Mouse (Mus musculus): ENCODE measurements around the gene Nell1. TPM values are rescaled to one million over a fixed set of nuclear protein-coding genes. Genes with fewer than 3 reads are reported as not detected.

The Nell1 gene
- polyA plus RNA-seq, 1 experiment from 2014 or later: 0.61 TPM

DNA sequence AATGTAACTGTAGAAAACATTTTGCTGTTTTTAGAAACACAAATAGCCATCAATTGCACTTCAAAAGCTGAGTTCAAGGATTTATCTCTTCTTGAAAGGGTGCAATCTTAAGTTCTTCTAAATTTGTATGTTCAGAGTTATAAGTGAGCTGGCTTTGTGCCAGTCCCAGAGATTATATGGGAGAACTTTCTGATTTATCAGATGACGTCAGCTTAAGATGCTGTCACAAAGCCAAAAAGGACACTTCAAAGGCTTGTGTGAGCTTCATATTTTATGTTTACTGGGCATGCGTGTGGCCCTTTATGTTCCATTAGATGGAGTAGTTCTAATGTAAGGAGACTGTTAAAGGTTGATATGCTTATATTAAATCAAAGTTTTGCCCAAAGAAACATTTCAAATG, 445.3 kb downstream of the Nell1 start:
- 59% methylated on average over 2 of the region's 2 CpGs for WGBS
- Histone ChIP-seq H3K4me3 (ENCODE audit: control insufficient read depth in 1 of 2, insufficient read depth in 1 of 2, low read depth in 1 of 2, low read length in 2 of 2) (no peak overlapping the region), H3K9me3 (ENCODE audit: control insufficient read depth, low read length) (no peaks in the 10 kb centered on the region), H3K4me2 (ENCODE audit: low read length) (no peak overlapping the region), H3K4me1 (ENCODE audit: control insufficient read depth in 2 of 2, insufficient read depth in 2 of 2, low read length in 2 of 2) (no peaks in the 10 kb centered on the region), H3K36me3 (ENCODE audit: control insufficient read depth, insufficient read depth, low read length) (no peaks in the 10 kb centered on the region), H3K27me3 (ENCODE audit: control insufficient read depth, insufficient read depth, low read length) (no peaks in the 10 kb centered on the region), H3K9ac (ENCODE audit: low read length) (no peak overlapping the region), H3K27ac (replicated peaks in 1 of 2; ENCODE audit: control insufficient read depth in 1 of 2, insufficient read depth in 1 of 2, low read depth in 2 of 2, low read length in 2 of 2) (no peak overlapping the region)
- no peak for ATAC-seq (ENCODE audit: insufficient number of reproducible peaks, insufficient read depth, low FRiP score, low read depth)

DNA sequence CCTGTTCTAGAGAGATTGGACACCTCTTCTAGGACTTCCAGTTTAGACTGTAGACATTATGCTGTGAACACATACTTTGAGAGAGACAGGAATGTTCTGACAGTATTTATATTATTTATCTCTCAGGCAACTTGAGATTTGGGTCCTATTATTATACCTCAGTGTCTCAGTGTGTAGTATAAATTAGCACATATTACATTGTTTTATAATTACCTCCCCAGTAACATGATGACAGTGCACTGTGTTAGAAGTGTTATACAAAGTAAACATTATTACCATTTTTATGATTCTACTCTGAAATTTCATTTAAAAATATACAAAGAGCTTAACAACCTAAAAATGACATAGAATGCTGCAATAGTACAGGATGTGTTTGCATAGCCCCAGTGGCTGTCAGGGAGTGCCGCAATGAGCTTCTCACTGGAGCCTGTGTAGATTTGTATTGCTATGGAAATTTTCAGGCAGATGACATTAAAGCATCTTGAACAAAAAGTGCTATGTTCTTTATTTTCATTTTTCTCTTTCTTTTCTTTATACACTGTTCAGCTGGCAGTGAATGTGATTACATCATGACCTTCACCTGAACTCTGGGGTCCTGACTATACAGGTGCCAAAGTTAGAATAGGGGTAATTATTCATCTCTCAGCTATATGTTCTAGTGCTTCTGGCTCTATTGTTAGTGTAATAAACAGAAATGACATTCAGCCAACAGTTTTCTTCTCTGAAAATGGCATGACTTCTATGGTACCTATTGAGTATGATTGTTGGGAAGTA, 447.9 kb downstream of the Nell1 start:
- no peaks in the 10 kb centered on the region for H3K9me3 ChIP-seq (ENCODE audit: control insufficient read depth, low read length)
- ATAC-seq (ENCODE audit: insufficient number of reproducible peaks, insufficient read depth, low FRiP score, low read depth): no peak
- no peaks in the 10 kb centered on the region for H3K27me3 ChIP-seq (ENCODE audit: control insufficient read depth, insufficient read depth, low read length)
- H3K27ac ChIP-seq (replicated peaks in 1 of 2; ENCODE audit: control insufficient read depth in 1 of 2, insufficient read depth in 1 of 2, low read depth in 2 of 2, low read length in 2 of 2): no peak overlapping the region
- H3K4me1 ChIP-seq (ENCODE audit: control insufficient read depth in 2 of 2, insufficient read depth in 2 of 2, low read length in 2 of 2): no peaks in the 10 kb centered on the region
- no peak overlapping the region for H3K4me3 ChIP-seq (ENCODE audit: control insufficient read depth in 1 of 2, insufficient read depth in 1 of 2, low read depth in 1 of 2, low read length in 2 of 2)
- no peak overlapping the region for H3K4me2 ChIP-seq (ENCODE audit: low read length)
- no peak overlapping the region for H3K9ac ChIP-seq (ENCODE audit: low read length)
- no peaks in the 10 kb centered on the region for H3K36me3 ChIP-seq (ENCODE audit: control insufficient read depth, insufficient read depth, low read length)
- 92% methylated on average over 1 of the region's 1 CpGs for WGBS

DNA sequence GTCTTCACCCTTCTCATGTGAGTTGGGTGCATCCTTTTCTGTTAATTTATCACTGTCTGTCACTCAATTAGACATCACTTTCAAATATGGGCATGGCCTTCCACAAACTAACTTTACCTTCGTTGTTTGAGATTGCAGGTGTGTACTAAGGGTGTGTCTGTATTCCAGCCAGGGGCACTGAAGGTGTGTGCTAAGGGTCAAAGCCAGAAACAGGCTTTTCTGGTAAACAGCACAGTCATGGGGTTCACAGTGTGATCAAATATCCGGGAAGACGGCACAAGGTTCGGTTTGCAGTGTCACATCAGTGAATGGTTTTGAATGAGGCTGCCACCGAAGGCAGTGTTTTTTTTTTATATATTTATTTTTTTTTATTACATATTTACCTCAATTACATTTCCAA, 455.1 kb downstream of the Nell1 start:
- no peaks in the 10 kb centered on the region for H3K4me1 ChIP-seq (ENCODE audit: control insufficient read depth in 2 of 2, insufficient read depth in 2 of 2, low read length in 2 of 2)
- H3K36me3 ChIP-seq (ENCODE audit: control insufficient read depth, insufficient read depth, low read length): no peaks in the 10 kb centered on the region
- no peaks in the 10 kb centered on the region for H3K9me3 ChIP-seq (ENCODE audit: control insufficient read depth, low read length)
- H3K27me3 ChIP-seq (ENCODE audit: control insufficient read depth, insufficient read depth, low read length): no peaks in the 10 kb centered on the region
- ATAC-seq (ENCODE audit: insufficient number of reproducible peaks, insufficient read depth, low FRiP score, low read depth): no peak
- no peak overlapping the region for H3K9ac ChIP-seq (ENCODE audit: low read length)
- no peak overlapping the region for H3K4me3 ChIP-seq (ENCODE audit: control insufficient read depth in 1 of 2, insufficient read depth in 1 of 2, low read depth in 1 of 2, low read length in 2 of 2)
- H3K4me2 ChIP-seq (ENCODE audit: low read length): no peak overlapping the region
- WGBS: 91% methylated on average over 5 of the region's 5 CpGs
- H3K27ac ChIP-seq (replicated peaks in 1 of 2; ENCODE audit: control insufficient read depth in 1 of 2, insufficient read depth in 1 of 2, low read depth in 2 of 2, low read length in 2 of 2): no peak overlapping the region

DNA sequence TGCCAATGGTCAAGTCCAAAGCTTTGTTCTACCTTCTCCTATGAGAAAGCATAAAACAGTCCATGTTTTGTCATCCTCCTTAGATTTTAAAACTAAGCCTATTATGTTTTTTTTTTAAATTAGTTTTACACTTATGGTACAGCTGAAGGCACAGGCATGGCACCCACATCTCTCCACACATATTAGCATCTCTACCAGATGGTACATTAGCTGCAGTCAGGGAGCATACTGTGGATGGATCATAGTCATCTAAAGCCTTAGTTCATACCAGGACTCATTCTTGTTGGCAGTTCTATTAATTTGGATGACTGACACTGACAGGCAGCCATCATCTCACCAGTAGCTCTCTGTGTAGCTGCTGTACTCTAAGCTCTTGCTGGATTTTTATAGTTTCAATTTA, 466.6 kb downstream of the Nell1 start:
- no peak for ATAC-seq (ENCODE audit: insufficient number of reproducible peaks, insufficient read depth, low FRiP score, low read depth)
- Histone ChIP-seq H3K4me3 (ENCODE audit: control insufficient read depth in 1 of 2, insufficient read depth in 1 of 2, low read depth in 1 of 2, low read length in 2 of 2) (no peak overlapping the region), H3K27ac (replicated peaks in 1 of 2; ENCODE audit: control insufficient read depth in 1 of 2, insufficient read depth in 1 of 2, low read depth in 2 of 2, low read length in 2 of 2) (no peak overlapping the region), H3K4me1 (ENCODE audit: control insufficient read depth in 2 of 2, insufficient read depth in 2 of 2, low read length in 2 of 2) (no peaks in the 10 kb centered on the region), H3K9me3 (ENCODE audit: control insufficient read depth, low read length) (no peaks in the 10 kb centered on the region), H3K9ac (ENCODE audit: low read length) (no peak overlapping the region), H3K36me3 (ENCODE audit: control insufficient read depth, insufficient read depth, low read length) (no peaks in the 10 kb centered on the region), H3K4me2 (ENCODE audit: low read length) (no peak overlapping the region), H3K27me3 (ENCODE audit: control insufficient read depth, insufficient read depth, low read length) (no peaks in the 10 kb centered on the region)

DNA sequence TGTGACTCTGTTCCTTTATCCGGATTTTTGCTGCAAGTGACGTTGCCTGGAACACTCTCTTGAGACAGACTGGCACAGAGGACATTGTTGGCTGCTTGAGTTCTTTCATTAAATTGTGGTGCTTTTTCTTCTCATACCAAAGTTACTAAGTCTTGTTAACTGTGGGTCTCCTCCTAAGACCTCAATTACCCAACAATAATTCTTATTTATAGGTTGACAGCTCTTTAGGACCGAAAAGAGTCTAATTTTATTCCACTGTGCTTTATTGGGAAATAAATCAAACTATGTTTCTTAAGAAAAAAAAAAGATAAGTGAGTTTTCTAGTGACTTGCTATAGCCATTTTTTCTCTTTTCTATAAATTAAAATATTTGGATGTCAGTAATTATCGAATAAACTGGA, 472.7 kb downstream of the Nell1 start:
- Histone ChIP-seq H3K4me2 (ENCODE audit: low read length) (no peak overlapping the region), H3K9ac (ENCODE audit: low read length) (no peak overlapping the region), H3K36me3 (ENCODE audit: control insufficient read depth, insufficient read depth, low read length) (no peaks in the 10 kb centered on the region), H3K27me3 (ENCODE audit: control insufficient read depth, insufficient read depth, low read length) (no peaks in the 10 kb centered on the region), H3K4me3 (ENCODE audit: control insufficient read depth in 1 of 2, insufficient read depth in 1 of 2, low read depth in 1 of 2, low read length in 2 of 2) (no peak overlapping the region), H3K27ac (replicated peaks in 1 of 2; ENCODE audit: control insufficient read depth in 1 of 2, insufficient read depth in 1 of 2, low read depth in 2 of 2, low read length in 2 of 2) (no peak overlapping the region), H3K9me3 (ENCODE audit: control insufficient read depth, low read length) (no peaks in the 10 kb centered on the region), H3K4me1 (ENCODE audit: control insufficient read depth in 2 of 2, insufficient read depth in 2 of 2, low read length in 2 of 2) (no peaks in the 10 kb centered on the region)
- WGBS: 82% methylated on average over 4 of the region's 4 CpGs
- no peak for ATAC-seq (ENCODE audit: insufficient number of reproducible peaks, insufficient read depth, low FRiP score, low read depth)

DNA sequence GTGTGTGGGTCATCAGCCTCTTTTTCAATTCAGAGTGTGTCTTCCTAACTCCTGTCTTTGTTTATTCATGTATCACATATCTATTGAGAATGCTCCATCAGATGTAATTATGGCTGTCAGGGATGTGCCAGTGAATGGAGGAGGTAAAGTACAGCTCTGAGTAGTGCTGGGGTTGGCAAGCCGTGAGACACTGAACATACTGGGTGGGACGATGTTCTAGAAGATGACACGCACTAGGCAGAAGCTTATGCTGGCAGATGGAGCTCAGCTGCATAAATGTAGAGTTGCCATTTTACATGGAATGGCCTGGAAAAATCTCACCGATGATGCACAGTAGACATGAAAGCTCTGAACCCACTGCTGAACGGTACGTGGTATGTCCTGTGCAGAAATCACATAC, 493.1 kb downstream of the Nell1 start:
- H3K4me3 ChIP-seq (ENCODE audit: control insufficient read depth in 1 of 2, insufficient read depth in 1 of 2, low read depth in 1 of 2, low read length in 2 of 2): no peak overlapping the region
- H3K9ac ChIP-seq (ENCODE audit: low read length): no peak overlapping the region
- H3K36me3 ChIP-seq (ENCODE audit: control insufficient read depth, insufficient read depth, low read length): no peaks in the 10 kb centered on the region
- no peak overlapping the region for H3K4me2 ChIP-seq (ENCODE audit: low read length)
- no peak for ATAC-seq (ENCODE audit: insufficient number of reproducible peaks, insufficient read depth, low FRiP score, low read depth)
- H3K27me3 ChIP-seq (ENCODE audit: control insufficient read depth, insufficient read depth, low read length): no peaks in the 10 kb centered on the region
- no peak overlapping the region for H3K27ac ChIP-seq (replicated peaks in 1 of 2; ENCODE audit: control insufficient read depth in 1 of 2, insufficient read depth in 1 of 2, low read depth in 2 of 2, low read length in 2 of 2)
- H3K4me1 ChIP-seq (ENCODE audit: control insufficient read depth in 2 of 2, insufficient read depth in 2 of 2, low read length in 2 of 2): no peaks in the 10 kb centered on the region
- H3K9me3 ChIP-seq (ENCODE audit: control insufficient read depth, low read length): no peaks in the 10 kb centered on the region
- 92% methylated on average over 6 of the region's 6 CpGs for WGBS

DNA sequence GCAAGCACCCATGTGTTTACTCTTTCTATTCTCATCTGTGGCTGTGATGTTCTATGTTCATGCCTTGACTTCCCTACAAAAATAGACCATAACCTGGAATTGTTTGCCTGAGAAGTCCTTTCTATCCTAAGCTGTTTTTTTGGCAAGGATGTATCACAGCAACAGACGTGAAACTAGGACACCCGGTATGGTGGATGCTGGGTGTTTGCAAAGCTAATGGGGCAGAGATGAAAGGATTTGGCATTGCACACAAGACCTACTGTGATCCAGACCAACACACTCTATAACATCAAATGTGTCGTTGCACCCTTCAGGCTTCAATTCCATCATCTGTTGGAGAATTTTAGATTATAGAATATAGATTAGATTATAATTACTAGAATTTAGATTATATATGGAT, 495.9 kb downstream of the Nell1 start:
- H3K27ac ChIP-seq (replicated peaks in 1 of 2; ENCODE audit: control insufficient read depth in 1 of 2, insufficient read depth in 1 of 2, low read depth in 2 of 2, low read length in 2 of 2): no peak overlapping the region
- H3K4me2 ChIP-seq (ENCODE audit: low read length): no peak overlapping the region
- ATAC-seq (ENCODE audit: insufficient number of reproducible peaks, insufficient read depth, low FRiP score, low read depth): no peak
- no peaks in the 10 kb centered on the region for H3K4me1 ChIP-seq (ENCODE audit: control insufficient read depth in 2 of 2, insufficient read depth in 2 of 2, low read length in 2 of 2)
- no peaks in the 10 kb centered on the region for H3K36me3 ChIP-seq (ENCODE audit: control insufficient read depth, insufficient read depth, low read length)
- no peaks in the 10 kb centered on the region for H3K9me3 ChIP-seq (ENCODE audit: control insufficient read depth, low read length)
- no peak overlapping the region for H3K9ac ChIP-seq (ENCODE audit: low read length)
- 73% methylated on average over 3 of the region's 3 CpGs for WGBS
- H3K4me3 ChIP-seq (ENCODE audit: control insufficient read depth in 1 of 2, insufficient read depth in 1 of 2, low read depth in 1 of 2, low read length in 2 of 2): no peak overlapping the region
- no peaks in the 10 kb centered on the region for H3K27me3 ChIP-seq (ENCODE audit: control insufficient read depth, insufficient read depth, low read length)

DNA sequence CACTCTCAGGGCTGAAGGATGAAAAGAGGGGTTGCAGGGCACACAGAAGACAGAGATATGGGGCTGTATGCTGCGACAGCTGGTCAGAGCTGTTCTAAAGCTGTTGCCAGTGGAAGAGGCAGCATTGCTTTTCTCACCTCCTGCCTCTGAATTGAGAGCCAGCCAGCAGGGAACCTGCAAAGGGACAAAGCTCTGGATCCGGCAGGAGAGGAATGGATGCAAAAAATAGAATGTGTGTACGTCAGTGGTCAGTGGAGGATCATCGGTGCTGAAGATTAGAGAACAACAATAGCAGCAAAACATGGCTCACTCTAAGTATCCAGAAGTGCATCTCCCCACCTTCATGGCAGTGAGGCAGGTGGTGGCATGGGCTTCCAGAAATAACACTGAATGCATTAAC, 507.3 kb downstream of the Nell1 start:
- ATAC-seq (ENCODE audit: insufficient number of reproducible peaks, insufficient read depth, low FRiP score, low read depth): no peak
- Histone ChIP-seq H3K4me1 (ENCODE audit: control insufficient read depth in 2 of 2, insufficient read depth in 2 of 2, low read length in 2 of 2) (no peaks in the 10 kb centered on the region; a peak in 1 of 4 replicates), H3K9me3 (ENCODE audit: control insufficient read depth, low read length) (no peaks in the 10 kb centered on the region), H3K27me3 (ENCODE audit: control insufficient read depth, insufficient read depth, low read length) (no peaks in the 10 kb centered on the region), H3K9ac (ENCODE audit: low read length) (no peak overlapping the region), H3K4me2 (ENCODE audit: low read length) (no peak overlapping the region), H3K27ac (replicated peaks in 1 of 2; ENCODE audit: control insufficient read depth in 1 of 2, insufficient read depth in 1 of 2, low read depth in 2 of 2, low read length in 2 of 2) (no peak overlapping the region), H3K4me3 (ENCODE audit: control insufficient read depth in 1 of 2, insufficient read depth in 1 of 2, low read depth in 1 of 2, low read length in 2 of 2) (no peak overlapping the region), H3K36me3 (ENCODE audit: control insufficient read depth, insufficient read depth, low read length) (no peaks in the 10 kb centered on the region)
- WGBS: 29% methylated on average over 4 of the region's 4 CpGs

Data from heart, embryonic 14.5 days (tissue).